Mouse (Mus musculus): Measurements from ENCODE around the gene Cdk5. TPM values are rescaled to one million over a fixed set of nuclear protein-coding genes. Genes with fewer than 3 reads are reported as not detected.
A peak's percentile ranks its signal among the peaks of the same experiment; 100 is the strongest.

The Cdk5 gene
- polyA plus RNA-seq, 1 experiment: 83.2 TPM

DNA sequence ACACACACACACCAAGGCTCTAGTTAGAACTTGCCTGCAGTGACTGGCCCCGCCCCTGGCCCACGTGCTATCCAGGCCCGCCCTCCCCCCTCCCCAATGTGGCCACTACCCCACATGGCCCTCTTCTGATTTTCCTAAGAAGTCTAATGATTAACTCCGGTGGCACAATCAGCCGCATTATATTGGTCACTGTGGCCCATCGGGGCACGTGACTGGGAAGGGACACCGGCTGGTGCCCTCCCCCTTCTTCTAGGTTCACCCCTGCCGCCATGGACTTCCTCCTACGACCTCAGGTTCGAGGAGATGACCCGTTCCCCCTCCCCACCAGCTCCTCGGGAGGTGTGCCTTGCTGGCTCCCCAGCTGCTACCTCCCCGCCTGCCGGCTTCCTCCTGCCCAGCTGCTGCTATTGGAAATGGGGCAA, 4.7 kb upstream of the Cdk5 start:
- Histone ChIP-seq H3K4me3 (ENCODE audit: insufficient read depth, low read depth, low read length) (peak overlapping the region; percentile 48), H3K36me3 (ENCODE audit: control insufficient read depth, insufficient read depth, low read length) (peaks cover 2% of the 10 kb centered on the region; the same call in 1 of the 2 replicates), H3K27me3 (replicated peaks; ENCODE audit: control insufficient read depth, insufficient read depth, low read length) (no peaks in the 10 kb centered on the region), H3K4me1 (ENCODE audit: control insufficient read depth, insufficient read depth, low read length) (peaks cover 16% of the 10 kb centered on the region; the same call in 1 of the 2 replicates), H3K27ac (ENCODE audit: insufficient read depth, low read depth, low read length) (peak overlapping the region; percentile 64)
- DNase-seq: peak; percentile 94
- WGBS: 24% methylated on average over 15 of the region's 15 CpGs
- TF ChIP-seq CTCF (conservative IDR thresholded peaks at IDR 0.05; ENCODE audit: insufficient read depth, insufficient read length, low read depth, low read length) (no peak), POLR2A (IDR thresholded peaks at IDR 0.05; ENCODE audit: low read depth, low read length) (no peak)

DNA sequence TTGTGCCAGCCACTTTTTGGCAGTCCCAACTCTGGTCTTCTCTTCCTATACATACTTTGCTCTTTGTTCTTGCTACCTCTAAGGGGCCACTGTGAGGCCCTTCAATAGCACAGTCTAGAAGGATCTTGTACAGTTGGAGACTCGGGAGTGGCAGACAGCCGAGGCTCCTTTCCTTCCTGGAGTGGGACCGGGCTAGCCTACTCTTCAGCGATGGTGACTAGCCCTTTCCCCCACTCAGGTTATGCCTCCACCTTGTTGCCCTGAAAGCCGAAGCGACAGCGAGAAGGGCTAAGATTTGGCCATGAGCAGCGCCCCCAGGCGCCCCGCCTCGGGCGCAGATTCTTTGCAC, 3.9 kb upstream of the Cdk5 start:
- 39% methylated on average over 12 of the region's 12 CpGs for WGBS
- H3K27ac ChIP-seq (ENCODE audit: insufficient read depth, low read depth, low read length): no peak overlapping the region
- H3K27me3 ChIP-seq (replicated peaks; ENCODE audit: control insufficient read depth, insufficient read depth, low read length): no peaks in the 10 kb centered on the region
- no peak for DNase-seq
- H3K4me3 ChIP-seq (ENCODE audit: insufficient read depth, low read depth, low read length): no peak overlapping the region
- H3K36me3 ChIP-seq (ENCODE audit: control insufficient read depth, insufficient read depth, low read length): peaks cover 2% of the 10 kb centered on the region; the same call in 1 of the 2 replicates
- peaks cover 16% of the 10 kb centered on the region; the same call in 1 of the 2 replicates for H3K4me1 ChIP-seq (ENCODE audit: control insufficient read depth, insufficient read depth, low read length)
- no peak for TF ChIP-seq POLR2A (IDR thresholded peaks at IDR 0.05; ENCODE audit: low read depth, low read length)
- no peak for TF ChIP-seq CTCF (conservative IDR thresholded peaks at IDR 0.05; ENCODE audit: insufficient read depth, insufficient read length, low read depth, low read length)

- Histone ChIP-seq H3K27ac (ENCODE audit: insufficient read depth, low read depth, low read length) (no peak overlapping the region), H3K4me1 (ENCODE audit: control insufficient read depth, insufficient read depth, low read length) (peaks cover 16% of the 10 kb centered on the region; the same call in 1 of the 2 replicates), H3K27me3 (replicated peaks; ENCODE audit: control insufficient read depth, insufficient read depth, low read length) (no peaks in the 10 kb centered on the region), H3K4me3 (ENCODE audit: insufficient read depth, low read depth, low read length) (no peak overlapping the region), H3K36me3 (ENCODE audit: control insufficient read depth, insufficient read depth, low read length) (peaks cover 2% of the 10 kb centered on the region; the same call in 1 of the 2 replicates)
- DNase-seq: no peak
- no peak for TF ChIP-seq POLR2A (IDR thresholded peaks at IDR 0.05; ENCODE audit: low read depth, low read length)
- WGBS: 32% methylated on average over 9 of the region's 9 CpGs
Observed at GRCm38 (mm10) chr5:24426556-24427284, 3.4 kb upstream of the Cdk5 start.

GRCm38 (mm10) chr5:24426037-24426432, 2.7 kb upstream of the Cdk5 start:
- Histone ChIP-seq H3K36me3 (ENCODE audit: control insufficient read depth, insufficient read depth, low read length) (peaks cover 2% of the 10 kb centered on the region; the same call in 1 of the 2 replicates), H3K4me3 (ENCODE audit: insufficient read depth, low read depth, low read length) (peak overlapping the region; percentile 70), H3K4me1 (ENCODE audit: control insufficient read depth, insufficient read depth, low read length) (peaks cover 16% of the 10 kb centered on the region; the same call in 1 of the 2 replicates), H3K27me3 (replicated peaks; ENCODE audit: control insufficient read depth, insufficient read depth, low read length) (no peaks in the 10 kb centered on the region), H3K27ac (ENCODE audit: insufficient read depth, low read depth, low read length) (peak overlapping the region; percentile 3; the same call in 1 of the 2 replicates)
- no peak for DNase-seq
- WGBS: 7% methylated on average over 10 of the region's 10 CpGs
- TF ChIP-seq CTCF (conservative IDR thresholded peaks at IDR 0.05; ENCODE audit: insufficient read depth, insufficient read length, low read depth, low read length) (no peak), POLR2A (IDR thresholded peaks at IDR 0.05; ENCODE audit: low read depth, low read length) (no peak)

- H3K27ac ChIP-seq (ENCODE audit: insufficient read depth, low read depth, low read length): peak overlapping the region; percentile 3
- peaks cover 16% of the 10 kb centered on the region; the same call in 1 of the 2 replicates for H3K4me1 ChIP-seq (ENCODE audit: control insufficient read depth, insufficient read depth, low read length)
- H3K4me3 ChIP-seq (ENCODE audit: insufficient read depth, low read depth, low read length): peak overlapping the region; percentile 70
- no peaks in the 10 kb centered on the region for H3K27me3 ChIP-seq (replicated peaks; ENCODE audit: control insufficient read depth, insufficient read depth, low read length)
- TF ChIP-seq POLR2A (IDR thresholded peaks at IDR 0.05; ENCODE audit: low read depth, low read length): no peak
- TF ChIP-seq CTCF (conservative IDR thresholded peaks at IDR 0.05; ENCODE audit: insufficient read depth, insufficient read length, low read depth, low read length): no peak
- whole genome bisulfite sequencing: 2% methylated on average over 29 of the region's 30 CpGs
- no peaks in the 10 kb centered on the region; the same call in 1 of the 2 replicates for H3K36me3 ChIP-seq (ENCODE audit: control insufficient read depth, insufficient read depth, low read length)
- DNase-seq: no peak
Observed at GRCm38 (mm10) chr5:24425421-24426036, 2.2 kb upstream of the Cdk5 start.

DNA sequence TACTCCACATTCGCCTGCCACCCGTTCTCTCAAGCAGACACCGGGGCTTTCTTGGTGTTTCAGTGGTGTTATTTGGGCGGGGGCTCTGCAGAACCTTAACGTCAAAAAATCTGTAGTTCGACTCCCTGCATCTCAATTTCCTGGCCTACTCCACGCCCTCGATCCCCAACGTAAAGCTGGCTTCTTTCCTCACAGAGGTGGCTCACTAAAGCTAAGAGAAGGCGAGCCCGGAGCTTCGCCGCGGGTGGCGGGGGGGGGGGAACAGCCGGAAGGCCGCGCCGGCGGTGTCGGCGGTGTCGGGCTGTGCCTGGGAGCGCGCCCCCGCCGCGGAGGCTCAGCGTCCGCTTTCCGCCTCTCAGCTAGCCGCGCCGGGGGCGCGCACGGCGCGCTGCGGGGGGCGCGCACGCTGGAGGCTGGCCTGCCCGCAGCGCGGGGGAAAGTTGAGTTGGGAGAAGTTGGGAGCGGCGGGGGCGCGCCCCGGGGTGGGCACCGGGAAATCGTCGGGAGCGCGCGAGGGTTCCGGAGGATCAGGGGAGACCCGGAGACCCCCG, 1.6 kb upstream of the Cdk5 start:
- TF ChIP-seq CTCF (conservative IDR thresholded peaks at IDR 0.05; ENCODE audit: insufficient read depth, insufficient read length, low read depth, low read length) (no peak), POLR2A (IDR thresholded peaks at IDR 0.05; ENCODE audit: low read depth, low read length) (no peak)
- Histone ChIP-seq H3K27ac (ENCODE audit: insufficient read depth, low read depth, low read length) (peak overlapping the region; percentile 99), H3K27me3 (replicated peaks; ENCODE audit: control insufficient read depth, insufficient read depth, low read length) (no peaks in the 10 kb centered on the region), H3K4me1 (ENCODE audit: control insufficient read depth, insufficient read depth, low read length) (peaks cover 16% of the 10 kb centered on the region; the same call in 1 of the 2 replicates), H3K4me3 (ENCODE audit: insufficient read depth, low read depth, low read length) (peak overlapping the region; percentile 70), H3K36me3 (ENCODE audit: control insufficient read depth, insufficient read depth, low read length) (no peaks in the 10 kb centered on the region; the same call in 1 of the 2 replicates)
- peak; percentile 90 for DNase-seq
- under 1% methylated on average over 58 of the region's 60 CpGs for WGBS
